Mouse (Mus musculus): ENCODE measurements at regions not wholly inside any gene's neighbourhood (a gene's known extent, or its start where the extent isn't known, plus 50 kb on each side); places are given as distances from the start of the nearest gene placed in this dataset.

DNA sequence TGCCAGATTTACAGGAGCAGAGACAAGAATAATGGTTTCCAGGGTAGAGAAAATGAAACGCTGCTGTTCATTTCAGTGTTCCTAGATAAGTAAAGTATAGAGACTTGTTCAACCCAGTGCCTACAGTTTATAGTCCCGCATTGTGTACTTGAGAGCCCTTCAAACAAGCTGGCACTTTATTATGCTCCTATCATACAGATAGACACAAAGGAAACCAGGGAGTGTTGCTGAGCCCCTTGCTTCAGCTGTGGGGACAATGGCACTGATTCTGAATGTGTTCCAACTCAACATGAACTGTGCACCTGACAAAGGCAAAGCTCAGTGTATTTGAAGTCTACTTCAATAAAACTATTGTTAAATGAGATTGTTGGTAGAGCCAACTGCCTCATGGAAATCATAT lies 123.7 kb upstream of the Asb5 start:
- TF ChIP-seq EP300 (IDR thresholded peaks at IDR 0.05; ENCODE audit: low read depth in 1 of 2, low read length in 2 of 2) (no peak), NELFE (IDR thresholded peaks at IDR 0.05; ENCODE audit: low read depth, low read length) (no peak), MAFK (IDR thresholded peaks at IDR 0.05; ENCODE audit: borderline replicate concordance, low read depth, low read length) (no peak), JUND (IDR thresholded peaks at IDR 0.05; ENCODE audit: low read depth, low read length) (no peak), SIN3A (IDR thresholded peaks at IDR 0.05; ENCODE audit: low read length) (no peak), MYB (IDR thresholded peaks at IDR 0.05; ENCODE audit: low read depth, low read length) (no peak)
- H3K36me3 ChIP-seq (ENCODE audit: control insufficient read depth in 1 of 2, insufficient read depth in 2 of 2, low read length in 2 of 2) = no peaks in the 10 kb centered on the region
- H3K9ac ChIP-seq (ENCODE audit: control insufficient read depth, low read depth, low read length, poor library complexity, severe bottlenecking) = no peak overlapping the region
- no peaks in the 10 kb centered on the region for H3K79me2 ChIP-seq (ENCODE audit: control insufficient read depth, insufficient read depth, low read length, poor library complexity)
- H3K27ac ChIP-seq (ENCODE audit: control insufficient read depth, low read depth, low read length) = no peak overlapping the region
- no peaks in the 10 kb centered on the region for H3K27me3 ChIP-seq (ENCODE audit: control insufficient read depth in 1 of 2, insufficient read depth in 2 of 2, low read length in 2 of 2)
- H3K4me3 ChIP-seq (ENCODE audit: control insufficient read depth in 1 of 2, insufficient read depth in 1 of 2, low read depth in 2 of 2, low read length in 2 of 2) = no peak overlapping the region
- no peaks in the 10 kb centered on the region for H3K9me3 ChIP-seq (replicated peaks; ENCODE audit: insufficient read depth, low read length)
- no peak for DNase-seq (ENCODE audit: low read depth, low spot score)
- no peaks in the 10 kb centered on the region for H3K4me1 ChIP-seq (ENCODE audit: control insufficient read depth in 1 of 2, insufficient read depth in 2 of 2, low read length in 2 of 2)

DNA sequence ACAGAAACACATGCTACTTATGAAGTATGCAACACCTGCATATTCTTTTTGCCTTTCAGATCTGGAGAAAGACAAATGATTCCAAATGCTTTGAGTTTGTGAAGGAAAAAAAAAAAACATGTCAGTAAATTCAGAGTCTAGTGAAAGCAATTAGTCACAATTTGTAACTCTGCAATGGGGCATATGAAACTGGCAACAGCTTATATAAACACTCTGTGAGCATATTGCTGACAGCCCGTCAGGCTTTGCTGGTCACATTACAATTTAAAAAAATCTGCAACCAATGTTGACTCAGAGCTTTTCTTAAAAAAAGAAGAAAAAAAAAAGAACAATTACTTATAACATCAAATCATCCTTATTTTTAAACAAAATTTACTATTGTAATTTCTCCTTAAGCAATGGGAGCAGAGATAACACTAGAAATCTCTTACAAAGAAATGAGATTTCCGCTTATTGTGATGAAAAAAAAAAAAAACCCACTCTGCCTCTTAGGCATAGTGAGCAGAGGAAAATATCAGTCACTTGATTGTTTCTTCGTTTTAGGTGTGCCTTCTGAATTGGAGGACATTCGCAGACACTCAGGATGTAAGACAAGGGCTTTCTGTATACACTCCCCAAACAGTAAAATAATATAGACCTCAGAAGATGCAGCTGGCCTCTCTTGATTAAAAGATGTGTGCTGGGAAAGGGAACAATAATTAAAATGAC lies 115.1 kb upstream of the Asb5 start:
- H3K9ac ChIP-seq (ENCODE audit: control insufficient read depth, low read depth, low read length, poor library complexity, severe bottlenecking) = no peak overlapping the region
- H3K4me1 ChIP-seq (ENCODE audit: control insufficient read depth in 1 of 2, insufficient read depth in 2 of 2, low read length in 2 of 2) = no peaks in the 10 kb centered on the region
- DNase-seq (ENCODE audit: low read depth, low spot score) = no peak
- no peaks in the 10 kb centered on the region for H3K36me3 ChIP-seq (ENCODE audit: control insufficient read depth in 1 of 2, insufficient read depth in 2 of 2, low read length in 2 of 2)
- no peaks in the 10 kb centered on the region for H3K9me3 ChIP-seq (replicated peaks; ENCODE audit: insufficient read depth, low read length)
- H3K27me3 ChIP-seq (ENCODE audit: control insufficient read depth in 1 of 2, insufficient read depth in 2 of 2, low read length in 2 of 2) = no peaks in the 10 kb centered on the region
- H3K79me2 ChIP-seq (ENCODE audit: control insufficient read depth, insufficient read depth, low read length, poor library complexity) = no peaks in the 10 kb centered on the region
- H3K27ac ChIP-seq (ENCODE audit: control insufficient read depth, low read depth, low read length) = no peak overlapping the region
- TF ChIP-seq ELF1 (IDR thresholded peaks at IDR 0.05; ENCODE audit: low read depth, low read length) (no peak), ZKSCAN1 (IDR thresholded peaks at IDR 0.05; ENCODE audit: low read depth, low read length) (no peak), MYB (IDR thresholded peaks at IDR 0.05; ENCODE audit: low read depth, low read length) (no peak), GATA1 (IDR thresholded peaks at IDR 0.05; ENCODE audit: low read depth, low read length) (no peak)
- no peak overlapping the region for H3K4me3 ChIP-seq (ENCODE audit: control insufficient read depth in 1 of 2, insufficient read depth in 1 of 2, low read depth in 2 of 2, low read length in 2 of 2)

DNA sequence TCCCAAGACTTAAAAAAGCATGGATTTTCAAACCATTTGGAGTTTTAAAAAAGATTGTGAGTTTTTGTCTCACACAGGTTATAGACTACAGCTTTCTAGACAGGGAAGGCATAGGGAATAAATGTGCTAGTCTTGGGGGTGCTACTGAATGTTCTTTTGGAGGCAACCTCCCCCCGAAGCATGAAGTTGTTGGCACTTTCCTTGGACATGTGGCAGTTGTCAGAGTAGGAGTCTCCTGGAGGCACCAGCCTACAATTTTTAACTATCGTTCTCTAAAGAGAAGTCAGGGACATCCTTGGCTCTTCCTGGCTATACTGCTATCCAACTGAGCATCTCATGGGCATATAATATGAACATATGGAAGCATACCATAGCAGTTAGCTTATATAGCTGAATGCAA lies 112.7 kb upstream of the Asb5 start:
- Histone ChIP-seq H3K4me3 (ENCODE audit: control insufficient read depth in 1 of 2, insufficient read depth in 1 of 2, low read depth in 2 of 2, low read length in 2 of 2) (no peak overlapping the region), H3K27me3 (ENCODE audit: control insufficient read depth in 1 of 2, insufficient read depth in 2 of 2, low read length in 2 of 2) (no peaks in the 10 kb centered on the region), H3K79me2 (ENCODE audit: control insufficient read depth, insufficient read depth, low read length, poor library complexity) (no peaks in the 10 kb centered on the region), H3K9ac (ENCODE audit: control insufficient read depth, low read depth, low read length, poor library complexity, severe bottlenecking) (no peak overlapping the region), H3K36me3 (ENCODE audit: control insufficient read depth in 1 of 2, insufficient read depth in 2 of 2, low read length in 2 of 2) (no peaks in the 10 kb centered on the region), H3K27ac (ENCODE audit: control insufficient read depth, low read depth, low read length) (no peak overlapping the region), H3K9me3 (replicated peaks; ENCODE audit: insufficient read depth, low read length) (no peaks in the 10 kb centered on the region), H3K4me1 (ENCODE audit: control insufficient read depth in 1 of 2, insufficient read depth in 2 of 2, low read length in 2 of 2) (no peaks in the 10 kb centered on the region)
- DNase-seq (ENCODE audit: low read depth, low spot score) = no peak
- TF ChIP-seq POLR2AphosphoS2 (IDR thresholded peaks at IDR 0.05; ENCODE audit: low read length) (no peak), ETS1 (IDR thresholded peaks at IDR 0.05; ENCODE audit: low read depth, low read length) (no peak), SMC3 (IDR thresholded peaks at IDR 0.05; ENCODE audit: low read depth, low read length) (no peak), TBP (IDR thresholded peaks at IDR 0.05; ENCODE audit: low read depth, low read length) (no peak), MAZ (IDR thresholded peaks at IDR 0.05; ENCODE audit: low read depth, low read length) (no peak), POLR2A (IDR thresholded peaks at IDR 0.05; ENCODE audit: control insufficient read depth in 1 of 2, insufficient read depth in 1 of 2, low read depth in 1 of 2, low read length in 2 of 2, poor library complexity in 1 of 2) (no peak), BHLHE40 (IDR thresholded peaks at IDR 0.05; ENCODE audit: borderline replicate concordance, low read depth, low read length) (no peak), CTCF (IDR thresholded peaks at IDR 0.05 in 2 of 3, conservative IDR thresholded peaks at IDR 0.05 in 1 of 3; ENCODE audit: control insufficient read depth in 1 of 3, insufficient read depth in 1 of 3, low read depth in 2 of 3, low read length in 3 of 3, poor library complexity in 1 of 3, severe bottlenecking in 1 of 3) (no peak), CHD1 (IDR thresholded peaks at IDR 0.05; ENCODE audit: low read depth, low read length) (no peak), ZNF384 (IDR thresholded peaks at IDR 0.05; ENCODE audit: low read depth, low read length) (no peak), USF1 (IDR thresholded peaks at IDR 0.05; ENCODE audit: low read depth, low read length) (no peak), ZMIZ1 (IDR thresholded peaks at IDR 0.05; ENCODE audit: low read depth, low read length) (no peak), ZKSCAN1 (IDR thresholded peaks at IDR 0.05; ENCODE audit: low read depth, low read length) (no peak), ELF1 (IDR thresholded peaks at IDR 0.05; ENCODE audit: low read depth, low read length) (no peak), GATA1 (IDR thresholded peaks at IDR 0.05; ENCODE audit: low read depth, low read length) (no peak), ZC3H11A (IDR thresholded peaks at IDR 0.05; ENCODE audit: low read depth, low read length) (no peak), JUND (IDR thresholded peaks at IDR 0.05; ENCODE audit: low read depth, low read length) (no peak), MXI1 (IDR thresholded peaks at IDR 0.05; ENCODE audit: low read depth, low read length) (no peak), TAL1 (IDR thresholded peaks at IDR 0.05; ENCODE audit: low read length) (no peak), NELFE (IDR thresholded peaks at IDR 0.05; ENCODE audit: low read depth, low read length) (no peak)
